Mouse (Mus musculus) heart, adult 11 months (tissue): ENCODE data around the gene 1700007K13Rik.
A peak's percentile ranks its signal among the peaks of the same experiment; 100 is the strongest.

ENCODE experiments used
- DNase-seq: peaks from one replicate; pipeline ENCODE4 v3.0.0; 2022

1700007K13Rik gene

GRCm38 (mm10) chr2:28469461-28469860 lies 3.3 kb upstream of the 1700007K13Rik start:
- DNase-seq = peak; percentile 84

- DNase-seq = peak; percentile 88
These were observed 2.5 kb upstream of the 1700007K13Rik start for GRCm38 (mm10) chr2:28468486-28469225.

- peak; percentile 98 for DNase-seq
These were observed 1.8 kb upstream of the 1700007K13Rik start, which contains the start of gene Mrps2 for GRCm38 (mm10) chr2:28467860-28468485. Gene Mrps2, plus strand, starts transcription at chr2:28468066.

DNA sequence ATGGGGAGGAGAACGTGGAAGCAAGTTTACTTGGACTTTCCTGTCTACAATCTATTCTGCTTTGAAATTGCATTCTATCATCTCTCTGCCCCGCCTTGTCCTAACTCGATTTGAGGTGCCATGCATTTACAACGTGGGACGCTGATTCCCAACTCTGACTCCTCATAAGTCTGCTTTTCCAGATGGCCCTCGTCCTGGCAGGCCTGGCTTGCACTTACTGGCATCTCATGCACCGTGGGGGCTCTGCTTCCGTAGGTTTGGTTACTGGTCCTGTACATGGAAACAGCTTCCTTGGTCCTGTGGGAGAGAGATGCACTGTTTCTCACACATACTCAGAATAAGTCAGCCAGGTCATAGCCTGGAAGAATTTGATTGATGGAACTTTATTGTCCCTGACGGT lies 1.2 kb downstream of the 1700007K13Rik start:
- DNase-seq = no peak

DNA sequence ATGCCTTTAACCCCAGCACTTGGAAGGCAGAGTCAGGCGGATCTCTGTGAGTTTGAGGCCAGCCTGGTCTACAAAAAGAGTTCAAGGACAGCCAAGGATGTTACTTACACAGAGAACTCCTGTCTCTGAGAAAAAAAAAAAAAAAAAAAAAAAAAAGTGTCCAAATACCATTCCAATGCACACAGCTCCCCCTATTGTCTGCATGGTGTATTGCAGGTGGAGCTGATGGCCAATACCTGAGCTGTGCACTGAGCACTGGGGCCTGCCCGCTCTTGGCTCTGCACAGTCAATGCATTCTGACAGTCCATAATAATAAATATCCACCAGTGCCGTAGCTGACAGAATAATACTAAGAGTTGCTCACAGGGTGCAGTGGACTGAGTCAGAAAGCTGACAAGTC lies 2.2 kb downstream of the 1700007K13Rik start:
- DNase-seq = no peak

GRCm38 (mm10) chr2:28456616-28457015 lies 9.5 kb downstream of the 1700007K13Rik start:
- no peak for DNase-seq

GRCm38 (mm10) chr2:28453539-28453938 lies 12.6 kb downstream of the 1700007K13Rik start:
- DNase-seq = peak; percentile 90

GRCm38 (mm10) chr2:28451663-28452062 lies 14.5 kb downstream of the 1700007K13Rik start:
- peak; percentile 81 for DNase-seq

GRCm38 (mm10) chr2:28447315-28447670 lies 18.8 kb downstream of the 1700007K13Rik start:
- peak; percentile 86 for DNase-seq

GRCm38 (mm10) chr2:28446515-28447314 lies 19.4 kb downstream of the 1700007K13Rik start, which contains the start of gene Ppp1r26:
Gene Ppp1r26, plus strand, starts transcription at chr2:28446800.
- DNase-seq = peak; percentile 95

DNA sequence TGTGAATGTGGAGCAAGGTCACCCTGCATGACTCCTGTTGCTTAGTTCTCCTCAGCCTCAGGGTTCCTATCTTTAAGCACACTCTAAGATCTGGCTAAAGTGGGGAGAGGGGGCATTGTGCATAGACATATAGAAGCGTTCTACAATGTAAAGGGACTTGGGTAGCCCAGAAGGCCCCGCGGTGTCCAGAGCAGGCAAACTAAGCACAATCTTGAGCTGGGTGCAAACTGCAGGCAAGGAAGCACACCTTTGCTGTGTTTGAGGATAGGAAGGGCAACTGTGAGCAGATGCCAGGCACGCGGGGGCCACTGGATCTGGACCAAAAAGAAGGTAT lies 20.0 kb downstream of the 1700007K13Rik start:
- no peak for DNase-seq

DNA sequence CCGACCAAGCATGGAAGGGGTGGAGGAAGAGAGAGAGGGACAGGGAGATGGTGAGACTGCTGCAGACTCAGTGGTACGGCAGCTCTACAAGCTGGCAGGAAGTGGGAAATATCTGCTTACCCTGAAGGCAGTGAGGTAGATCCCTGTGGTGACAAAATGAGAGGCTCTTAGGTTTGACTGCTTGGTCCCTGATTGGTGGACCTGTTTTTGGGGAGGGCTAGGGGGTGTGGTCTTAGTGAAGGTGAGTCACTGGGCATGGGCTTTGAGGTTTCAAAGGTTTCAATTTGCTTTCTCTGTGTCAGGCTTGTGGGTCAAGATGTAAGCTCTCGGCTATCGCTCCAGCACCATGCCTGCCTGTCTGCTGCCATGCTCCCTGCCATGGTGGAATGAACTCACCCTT lies 21.1 kb downstream of the 1700007K13Rik start:
- DNase-seq = no peak

- no peak for DNase-seq
These were observed 25.3 kb downstream of the 1700007K13Rik start for GRCm38 (mm10) chr2:28440842-28441241.

- no peak for DNase-seq
These were observed 30.7 kb downstream of the 1700007K13Rik start for GRCm38 (mm10) chr2:28435401-28435800.

GRCm38 (mm10) chr2:28433512-28433911 lies 32.6 kb downstream of the 1700007K13Rik start:
- DNase-seq = no peak

DNA sequence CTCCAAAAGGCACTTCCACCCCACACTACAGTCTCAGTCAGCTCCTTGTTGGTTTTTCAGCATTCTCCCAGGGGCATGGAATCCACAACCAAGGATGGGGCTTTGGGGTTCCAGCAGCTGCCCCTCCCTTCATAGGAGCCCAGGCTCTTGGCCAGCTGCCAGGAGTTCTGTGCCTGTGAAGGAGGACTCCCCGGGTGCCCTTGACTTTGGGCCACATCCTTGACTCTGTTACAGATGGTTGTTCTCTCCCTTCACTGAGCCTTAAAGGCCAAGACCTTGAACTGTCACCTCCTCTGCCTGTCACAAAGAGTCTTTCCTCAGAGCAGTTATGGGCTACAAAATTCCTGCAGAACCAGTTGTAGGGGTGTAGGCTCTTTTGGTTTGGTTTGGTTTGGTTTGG lies 33.3 kb downstream of the 1700007K13Rik start:
- DNase-seq = no peak

DNA sequence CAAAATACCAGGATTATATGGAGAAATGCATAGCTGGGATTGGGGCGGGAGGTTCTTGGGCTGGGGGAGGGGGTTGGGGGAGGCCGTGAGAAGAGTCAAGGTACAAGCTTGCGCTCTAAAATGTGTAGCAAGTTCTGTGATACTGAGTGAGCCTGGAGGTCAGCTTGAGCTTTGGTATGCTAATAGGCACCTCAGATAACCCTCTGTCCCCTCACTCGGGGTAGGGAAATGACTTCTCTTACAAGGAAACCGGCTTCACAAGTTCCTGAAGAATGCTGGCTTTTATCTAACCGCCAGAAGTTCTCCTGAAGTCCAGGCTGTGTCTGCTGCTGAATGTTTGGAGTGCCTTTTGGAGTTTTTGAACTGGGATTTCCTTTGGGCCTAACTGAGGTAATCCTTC lies 35.3 kb downstream of the 1700007K13Rik start:
- no peak for DNase-seq

GRCm38 (mm10) chr2:28427226-28427625 lies 38.9 kb downstream of the 1700007K13Rik start:
- no peak for DNase-seq

GRCm38 (mm10) chr2:28423167-28423566 lies 43.0 kb downstream of the 1700007K13Rik start:
- no peak for DNase-seq

DNA sequence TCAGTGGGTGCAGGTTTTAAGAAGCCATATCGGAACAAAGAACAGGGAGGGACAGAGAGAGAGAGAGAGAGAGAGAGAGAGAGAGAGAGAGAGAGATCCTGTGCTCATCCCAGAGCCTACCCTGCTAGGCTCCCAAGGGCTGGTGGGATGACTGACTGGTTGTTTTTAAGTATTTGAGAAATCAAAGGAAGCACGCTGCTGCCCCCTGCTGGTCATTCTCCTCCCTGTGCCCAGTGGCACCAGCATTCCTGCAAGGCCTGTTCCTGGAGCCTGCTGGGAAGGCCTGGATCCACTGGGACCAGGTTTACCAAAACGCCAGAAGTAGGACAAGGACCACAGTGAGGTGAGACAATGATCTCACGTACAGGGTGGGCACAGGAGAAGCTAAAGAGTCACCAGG lies 46.2 kb downstream of the 1700007K13Rik start:
- peak; percentile 95 for DNase-seq

DNA sequence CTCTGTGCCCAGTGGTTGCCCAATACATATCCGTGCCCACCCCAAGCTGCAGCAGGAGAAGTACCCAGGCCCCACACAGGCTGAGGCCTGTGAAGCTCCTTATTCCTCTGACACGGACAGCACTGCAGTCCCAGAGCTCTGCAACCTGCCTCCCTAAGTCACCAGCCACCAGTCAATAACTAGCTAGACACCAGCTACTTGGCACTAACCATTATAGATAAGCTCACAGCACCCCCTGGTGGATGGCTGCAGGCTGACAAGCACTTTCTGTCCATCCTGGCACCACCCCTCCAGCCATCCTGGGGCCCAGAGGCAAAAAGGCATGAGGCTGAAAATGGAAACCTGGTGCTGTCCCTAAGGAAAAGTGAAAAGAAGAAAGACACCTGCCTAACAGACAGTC lies 48.1 kb downstream of the 1700007K13Rik start:
- DNase-seq = peak; percentile 98

- no peak for DNase-seq
These were observed 49.6 kb downstream of the 1700007K13Rik start for GRCm38 (mm10) chr2:28416511-28416910.

DNA sequence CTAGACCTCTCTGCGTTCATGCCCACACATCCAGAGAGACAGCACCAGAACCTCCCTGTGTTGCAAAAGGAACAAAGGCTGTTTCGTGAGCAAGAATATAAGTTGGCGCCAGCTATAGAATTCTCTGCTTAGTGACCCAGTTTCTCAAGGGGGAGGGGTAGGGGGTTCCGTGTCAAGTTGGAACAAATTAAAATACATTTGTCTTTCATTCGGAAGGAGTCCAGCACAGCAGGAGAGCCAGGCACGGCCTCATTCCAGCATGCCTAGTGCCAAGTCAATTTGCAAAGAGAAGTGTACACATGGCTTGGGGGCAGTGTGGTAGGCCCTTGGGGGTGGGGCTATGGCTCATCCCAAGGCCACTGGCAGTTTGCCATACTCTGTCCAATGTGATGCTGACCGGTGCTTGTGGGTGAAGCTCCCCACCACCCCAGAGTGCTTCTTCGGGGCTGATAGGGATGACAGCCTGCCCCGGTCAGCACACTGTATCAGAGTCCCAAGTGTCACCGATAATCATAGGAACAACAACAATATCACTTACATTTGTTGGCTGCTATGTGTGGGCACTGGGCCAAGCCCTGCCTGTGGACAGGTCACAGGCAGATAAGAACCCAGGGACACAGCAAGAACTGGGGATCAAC lies 50.6 kb downstream of the 1700007K13Rik start:
- DNase-seq = peak; percentile 94
